Mouse (Mus musculus) MEL (cell line): ENCODE data around the gene Gm12184.
A peak's percentile ranks its signal among the peaks of the same experiment; 100 is the strongest.

Experiments used
- CTCF ChIP-seq, 3 experiments: IDR thresholded peaks in 2 of 3; conservative IDR thresholded peaks in 1 of 3; 2 replicates each; pipeline ENCODE4 v1.5.1; 2011 to 2012; ENCODE audit warnings: low read length in 3 of 3, low read depth in 2 of 3, mild to moderate bottlenecking in 2 of 3, improper control_type of control experiment in 1 of 3, inconsistent platforms in 1 of 3, mixed read lengths in 1 of 3, moderate library complexity in 1 of 3; ENCODE audit not compliant: control insufficient read depth in 1 of 3, insufficient read depth in 1 of 3, poor library complexity in 1 of 3, severe bottlenecking in 1 of 3
- EP300 ChIP-seq, 2 experiments: IDR thresholded peaks; 2 replicates each; pipeline ENCODE4 v1.6.1; 2011; ENCODE audit warnings: improper control_type of control experiment in 2 of 2, low read length in 2 of 2, low read depth in 1 of 2, mild to moderate bottlenecking in 1 of 2
- MAX ChIP-seq: IDR thresholded peaks from 2 replicates; pipeline ENCODE4 v1.6.1; 2011; ENCODE audit warnings: low read length, improper control_type of control experiment
- POLR2A ChIP-seq, 2 experiments: IDR thresholded peaks; 2 replicates each; pipeline ENCODE4 v1.6.1; 2011 to 2012; ENCODE audit warnings: low read length in 2 of 2, mild to moderate bottlenecking in 2 of 2, control low read depth in 1 of 2, improper control_type of control experiment in 1 of 2, low read depth in 1 of 2, moderate library complexity in 1 of 2; ENCODE audit not compliant: control insufficient read depth in 1 of 2, insufficient read depth in 1 of 2, poor library complexity in 1 of 2
- POLR2AphosphoS5 ChIP-seq: IDR thresholded peaks from 2 replicates; pipeline ENCODE4 v1.6.1; 2012; ENCODE audit warnings: low read depth, borderline replicate concordance, mild to moderate bottlenecking, inconsistent platforms, low read length, moderate library complexity, mixed read lengths
- RCOR1 ChIP-seq: IDR thresholded peaks from 2 replicates; pipeline ENCODE4 v1.6.1; 2012; ENCODE audit warnings: low read depth, mild to moderate bottlenecking, inconsistent platforms, low read length, improper control_type of control experiment
- TAL1 ChIP-seq: IDR thresholded peaks from 2 replicates; pipeline ENCODE4 v1.6.1; 2012; ENCODE audit warnings: mild to moderate bottlenecking, inconsistent platforms, low read length, moderate library complexity, mixed read lengths
- UBTF ChIP-seq: IDR thresholded peaks from 2 replicates; pipeline ENCODE4 v1.6.1; 2012; ENCODE audit warnings: low read depth, mild to moderate bottlenecking, inconsistent platforms, low read length, improper control_type of control experiment, moderate library complexity, borderline replicate concordance; ENCODE audit not compliant: insufficient read depth
- USF1 ChIP-seq: IDR thresholded peaks from 2 replicates; pipeline ENCODE4 v1.6.1; 2014; ENCODE audit warnings: low read depth, mild to moderate bottlenecking, inconsistent platforms, low read length, improper control_type of control experiment, moderate library complexity
- ZC3H11A ChIP-seq: IDR thresholded peaks from 2 replicates; pipeline ENCODE4 v1.6.1; 2012; ENCODE audit warnings: low read depth, mild to moderate bottlenecking, inconsistent platforms, low read length, improper control_type of control experiment
- ZKSCAN1 ChIP-seq: IDR thresholded peaks from 2 replicates; pipeline ENCODE4 v1.6.1; 2012; ENCODE audit warnings: low read depth, mild to moderate bottlenecking, inconsistent platforms, low read length, improper control_type of control experiment, moderate library complexity
- ZNF384 ChIP-seq: IDR thresholded peaks from 2 replicates; pipeline ENCODE4 v1.6.1; 2012; ENCODE audit warnings: low read depth, mild to moderate bottlenecking, inconsistent platforms, low read length, improper control_type of control experiment

DNA sequence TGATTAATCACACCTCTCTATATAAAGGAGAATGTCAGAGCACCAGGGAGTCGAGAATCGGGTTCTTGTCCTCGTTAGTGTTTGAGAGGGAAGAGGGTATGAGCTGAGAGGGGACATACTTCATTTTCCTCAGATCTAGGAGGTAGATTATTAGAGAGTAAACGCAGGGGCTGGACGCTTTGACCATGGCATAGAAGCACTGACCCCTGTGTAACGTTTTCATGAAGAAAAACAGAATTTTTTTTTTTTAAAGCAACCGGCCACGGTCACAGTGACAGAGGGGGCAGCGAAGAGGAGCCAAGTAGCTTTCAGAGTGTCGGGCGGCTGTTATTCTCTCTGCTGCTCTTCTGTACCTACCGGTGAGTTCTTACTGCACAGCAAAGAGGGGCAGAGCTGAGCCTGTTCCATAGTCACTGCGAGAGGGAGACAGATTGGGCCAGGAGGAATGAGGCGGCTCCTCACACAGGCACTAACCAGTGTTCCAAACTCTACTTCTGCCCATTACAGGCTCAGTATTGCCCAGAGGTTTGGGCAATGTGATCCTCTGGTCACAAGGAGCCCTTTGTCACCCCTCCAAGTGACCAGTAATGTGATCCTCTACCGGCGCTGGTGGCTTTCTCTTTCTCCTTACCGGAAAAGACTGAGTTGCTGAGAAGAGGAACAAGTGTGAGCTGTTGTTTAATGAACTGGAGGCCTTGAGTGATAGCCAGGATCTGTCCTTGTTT, 45.5 kb upstream of the Gm12184 start:
- TF ChIP-seq USF1 (no peak), CTCF (IDR thresholded peaks at IDR 0.05 in 2 of 3, conservative IDR thresholded peaks at IDR 0.05 in 1 of 3; ENCODE audit: control insufficient read depth in 1 of 3, insufficient read depth in 1 of 3, low read depth in 2 of 3, low read length in 3 of 3, poor library complexity in 1 of 3, severe bottlenecking in 1 of 3) (no peak), POLR2AphosphoS5 (no peak), POLR2A (IDR thresholded peaks at IDR 0.05; ENCODE audit: control insufficient read depth in 1 of 2, insufficient read depth in 1 of 2, low read depth in 1 of 2, low read length in 2 of 2, poor library complexity in 1 of 2) (peak in 1 of 2 experiments; percentile 70; a peak in 2 of 4 replicates), ZNF384 (0 out of 2 replicates have a peak, but pooled peaks have one; percentile 35), MAX (no peak), ZC3H11A (no peak), TAL1 (no peak), ZKSCAN1 (no peak), RCOR1 (no peak), UBTF (peak; percentile 70; the same call in 1 of the 2 replicates), EP300 (IDR thresholded peaks at IDR 0.05; ENCODE audit: low read depth in 1 of 2, low read length in 2 of 2) (no peak; a peak in 1 of 4 replicates)
